Mouse (Mus musculus) embryonic facial prominence, embryonic 15.5 days (tissue): ENCODE measurements at regions not wholly inside any gene's neighbourhood (a gene's known extent, or its start where the extent isn't known, plus 50 kb on each side); places are given as distances from the start of the nearest gene placed in this dataset.

Source experiments
- ATAC-seq: fragments of 200-750 bp; cut with Nextera tagmentation; 2 replicates; pipeline ENCODE4 v1.8.0; 2017; ENCODE audit warnings: low read depth, moderate TSS enrichment; ENCODE audit not compliant: insufficient number of reproducible peaks, low FRiP score, low TSS enrichment
- H3K27ac ChIP-seq: fragments of 300-500 bp; sonication (generic); replicated peaks from 2 replicates; pipeline ENCODE4 v1.5.1; 2015; ENCODE audit warnings: mild to moderate bottlenecking, inconsistent platforms
- H3K27me3 ChIP-seq: fragments of 300-500 bp; sonication (generic); 2 replicates; pipeline ENCODE4 v1.6.1; 2015; ENCODE audit warnings: inconsistent platforms
- H3K36me3 ChIP-seq: fragments of 300-500 bp; sonication (generic); 2 replicates; pipeline ENCODE4 v1.6.1; 2015; ENCODE audit warnings: mild to moderate bottlenecking, inconsistent platforms
- H3K4me1 ChIP-seq: fragments of 300-500 bp; sonication (generic); 2 replicates; pipeline ENCODE4 v1.6.1; 2015; ENCODE audit warnings: inconsistent platforms
- H3K4me2 ChIP-seq: fragments of 300-500 bp; sonication (generic); replicated peaks from 2 replicates; pipeline ENCODE4 v1.6.1; 2015; ENCODE audit warnings: mild to moderate bottlenecking, inconsistent platforms
- H3K4me3 ChIP-seq: fragments of 300-500 bp; sonication (generic); replicated peaks from 2 replicates; pipeline ENCODE4 v1.5.1; 2015; ENCODE audit warnings: mild to moderate bottlenecking, inconsistent platforms
- H3K9ac ChIP-seq: fragments of 300-500 bp; sonication (generic); 2 replicates; pipeline ENCODE4 v1.6.1; 2015; ENCODE audit warnings: inconsistent platforms
- H3K9me3 ChIP-seq: fragments of 300-500 bp; sonication (generic); replicated peaks from 2 replicates; pipeline ENCODE4 v1.6.1; 2016; ENCODE audit warnings: inconsistent platforms
- WGBS: fragments of 180-500 bp; shearing (Covaris S2); methylation state at CpG from one replicate; pipeline ENCODE4 v1.1.7; 2015; 5-methylcytosine and 5-hydroxymethylcytosine counted together

- Histone ChIP-seq H3K4me3 (no peak overlapping the region), H3K27me3 (no peaks in the 10 kb centered on the region), H3K36me3 (no peaks in the 10 kb centered on the region), H3K4me2 (no peak overlapping the region), H3K9ac (no peak overlapping the region), H3K27ac (no peak overlapping the region), H3K9me3 (no peaks in the 10 kb centered on the region), H3K4me1 (no peaks in the 10 kb centered on the region)
- 79% methylated on average over 1 of the region's 1 CpGs for WGBS
- ATAC-seq = no peak
Observed at GRCm38 (mm10) chr19:54693094-54693493, 433.9 kb downstream of the Gpam start.

DNA sequence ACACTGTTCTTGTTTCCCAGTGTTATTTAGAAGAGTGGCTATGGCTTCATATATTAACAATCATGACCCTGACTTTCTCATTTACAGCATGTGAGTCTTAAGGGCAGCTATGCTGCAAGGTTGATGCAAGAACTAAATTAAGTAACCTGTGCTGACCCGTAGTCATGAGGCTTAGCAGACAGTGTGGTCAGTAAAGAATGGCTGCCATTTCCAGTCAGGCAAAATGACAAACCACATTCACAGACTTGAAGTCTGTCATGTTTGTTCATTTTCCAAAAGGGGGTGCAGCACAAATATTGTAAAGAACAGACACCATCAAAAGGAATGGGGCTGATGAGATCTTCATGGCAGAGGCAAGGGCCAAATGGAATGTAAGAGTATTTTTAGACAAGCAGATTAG, 435.2 kb downstream of the Gpam start:
- no peak overlapping the region for H3K4me2 ChIP-seq
- no peak overlapping the region for H3K9ac ChIP-seq
- no peaks in the 10 kb centered on the region for H3K9me3 ChIP-seq
- no peak for ATAC-seq
- no peaks in the 10 kb centered on the region for H3K36me3 ChIP-seq
- no peak overlapping the region for H3K4me3 ChIP-seq
- H3K4me1 ChIP-seq = no peaks in the 10 kb centered on the region
- H3K27ac ChIP-seq = no peak overlapping the region
- H3K27me3 ChIP-seq = no peaks in the 10 kb centered on the region
- 73% methylated on average over 1 of the region's 1 CpGs for WGBS

DNA sequence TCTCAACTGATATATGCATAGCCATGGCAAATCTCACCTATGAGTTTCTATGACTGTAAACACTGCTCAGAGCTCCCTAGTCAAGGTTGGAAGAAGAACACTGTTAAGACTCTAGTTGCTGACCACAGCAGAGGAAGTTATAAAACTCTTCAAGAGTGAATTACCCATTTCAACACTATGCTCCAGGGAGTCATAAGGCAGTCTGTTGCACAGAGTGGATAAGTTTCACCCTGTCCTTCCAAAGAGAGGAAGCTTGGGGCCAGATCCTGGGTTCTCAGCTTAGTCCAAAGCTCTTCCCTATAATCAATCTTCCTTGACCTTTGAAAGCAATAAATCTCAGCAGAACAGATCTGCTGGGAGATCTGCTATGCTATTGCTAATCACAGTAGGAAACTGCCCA, 438.4 kb downstream of the Gpam start:
- Histone ChIP-seq H3K27me3 (no peaks in the 10 kb centered on the region), H3K9ac (no peak overlapping the region), H3K27ac (no peak overlapping the region), H3K4me2 (no peak overlapping the region), H3K9me3 (no peaks in the 10 kb centered on the region), H3K4me1 (no peaks in the 10 kb centered on the region), H3K36me3 (no peaks in the 10 kb centered on the region), H3K4me3 (no peak overlapping the region)
- no peak for ATAC-seq

- H3K4me3 ChIP-seq = no peak overlapping the region
Observed at GRCm38 (mm10) chr19:54685147-54685546, 441.9 kb downstream of the Gpam start.

More at GRCm38 (mm10) chr19:54685147-54685546, 441.9 kb downstream of the Gpam start:
- H3K27ac ChIP-seq = no peak overlapping the region
- no peaks in the 10 kb centered on the region for H3K9me3 ChIP-seq
- no peaks in the 10 kb centered on the region for H3K36me3 ChIP-seq
- WGBS = 89% methylated on average over 4 of the region's 4 CpGs
- no peaks in the 10 kb centered on the region for H3K27me3 ChIP-seq
- H3K4me2 ChIP-seq = no peak overlapping the region
- H3K4me1 ChIP-seq = no peaks in the 10 kb centered on the region
- no peak for ATAC-seq
- H3K9ac ChIP-seq = no peak overlapping the region
